Mouse (Mus musculus): Measurements from ENCODE around the gene Tpcn1. TPM values are rescaled to one million over a fixed set of nuclear protein-coding genes. Genes with fewer than 3 reads are reported as not detected.

The Tpcn1 gene
- 40.8 to 46.2 TPM (median 43.3 TPM) in 4 replicates for total RNA-seq (2023; ENCODE audit: inconsistent age)

DNA sequence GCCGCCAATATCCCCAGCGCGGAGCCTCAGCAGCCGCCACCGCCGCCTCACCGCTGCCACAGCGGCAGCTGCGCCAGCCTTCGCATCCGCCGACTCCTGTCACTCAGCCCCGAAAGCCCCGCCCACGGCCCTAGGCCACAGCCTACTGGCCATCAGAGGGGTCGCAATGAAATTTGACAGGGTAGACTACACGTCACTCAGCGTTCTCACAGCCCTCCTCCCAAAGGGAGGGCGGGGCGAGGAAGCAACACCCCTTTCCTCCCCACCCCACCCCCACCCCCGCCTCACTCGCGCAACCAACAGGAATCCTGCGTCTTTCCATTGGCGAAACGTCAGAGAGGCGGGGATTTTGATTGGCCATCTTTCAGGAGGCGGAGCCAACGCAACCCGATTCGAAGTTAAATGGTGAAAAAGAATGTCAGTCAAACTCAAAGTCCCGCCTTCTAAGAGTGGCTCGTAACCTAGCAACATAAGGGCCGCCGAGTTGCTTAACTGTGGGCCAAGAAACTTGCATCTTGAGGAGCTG, at the start of gene Tpcn1, which contains the start of gene Iqcd:
Gene Tpcn1 (minus strand): TSS at position 105 of the 526 bp plus-strand sequence.
Gene Iqcd (plus strand): TSS at position 448 of the 526 bp plus-strand sequence.

DNA sequence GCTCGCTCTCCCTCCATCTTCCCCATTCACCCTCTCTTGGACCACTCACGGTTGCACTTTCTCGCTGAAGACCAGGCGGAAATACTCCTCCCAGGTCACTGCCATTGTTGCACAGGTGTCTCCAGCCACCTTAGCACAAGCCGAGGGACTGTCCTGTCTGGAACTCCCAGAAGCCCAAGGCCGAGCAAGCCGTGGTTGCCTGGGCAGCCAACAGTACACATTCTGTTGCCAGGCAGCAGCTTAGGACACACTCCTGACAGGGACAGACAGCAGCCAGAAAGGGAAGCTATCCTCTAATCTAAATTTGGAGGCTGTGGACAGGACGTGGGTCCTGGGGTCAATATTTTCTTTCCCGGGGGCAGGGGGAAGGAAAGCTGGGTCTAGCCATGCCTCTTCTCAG, 45.7 kb upstream of the Tpcn1 start, which contains the start of gene Cfap73:
Gene Cfap73 (minus strand): TSS at position 105 of the 400 bp plus-strand sequence.

DNA sequence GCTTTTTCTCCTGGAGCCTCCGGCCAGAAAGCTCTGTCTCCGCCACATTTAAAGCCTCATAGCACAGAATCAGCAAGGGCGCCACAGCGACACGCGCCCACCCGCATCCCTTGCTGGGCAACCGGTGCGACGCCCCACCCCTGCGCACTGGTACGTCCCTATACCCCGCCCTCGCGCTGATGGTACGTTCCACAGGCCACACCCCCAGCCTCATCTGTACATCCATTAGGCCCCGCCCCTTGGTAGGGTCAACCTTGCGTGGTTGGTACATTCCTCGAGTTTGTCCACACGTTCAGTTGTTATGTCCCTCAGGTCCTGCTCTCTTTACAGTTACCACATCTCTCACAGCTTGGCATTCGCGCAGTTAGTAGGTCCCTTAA, 24.0 kb upstream of the Tpcn1 start, which contains the start of the genes Rita1 and Ddx54:
Gene Rita1 (minus strand): TSS at position 148 of the 380 bp plus-strand sequence.
Gene Ddx54 (plus strand): TSS at position 298 of the 380 bp plus-strand sequence.

DNA sequence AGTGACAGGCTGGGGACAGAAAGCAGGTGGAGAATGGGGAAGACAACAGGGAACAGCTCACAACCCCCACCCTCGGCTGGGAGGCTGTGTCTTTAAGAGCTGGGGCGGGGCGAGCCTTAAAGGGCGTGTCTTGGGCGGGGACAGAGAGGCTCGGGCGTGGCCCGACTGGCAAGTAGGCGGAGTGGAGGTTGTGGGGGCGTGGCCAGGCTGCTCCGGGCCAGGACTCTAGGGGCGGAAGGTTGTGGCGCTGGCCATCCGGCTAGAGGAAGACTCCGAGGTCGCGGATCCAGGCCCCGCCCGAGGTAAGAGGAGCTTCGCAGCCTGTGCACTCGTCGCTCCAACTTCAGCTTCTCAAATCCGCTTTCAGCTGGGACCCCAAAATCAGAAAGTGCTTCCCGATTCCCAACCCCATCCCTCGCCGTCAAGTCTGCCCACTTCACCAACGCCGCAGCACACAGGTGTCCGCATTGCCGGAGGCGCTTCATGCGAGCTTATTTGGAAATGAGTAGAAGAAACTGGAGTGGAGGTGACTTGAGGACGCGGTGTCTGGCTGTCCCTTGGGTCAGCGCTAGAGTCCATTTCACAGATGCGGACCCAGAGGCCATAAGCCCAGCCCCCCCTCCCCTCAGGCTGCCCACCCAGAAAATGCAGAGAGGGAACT, 77.4 kb downstream of the Tpcn1 start, which contains the start of gene Slc8b1:
Gene Slc8b1 (plus strand): TSS at position 187 of the 661 bp plus-strand sequence.

DNA sequence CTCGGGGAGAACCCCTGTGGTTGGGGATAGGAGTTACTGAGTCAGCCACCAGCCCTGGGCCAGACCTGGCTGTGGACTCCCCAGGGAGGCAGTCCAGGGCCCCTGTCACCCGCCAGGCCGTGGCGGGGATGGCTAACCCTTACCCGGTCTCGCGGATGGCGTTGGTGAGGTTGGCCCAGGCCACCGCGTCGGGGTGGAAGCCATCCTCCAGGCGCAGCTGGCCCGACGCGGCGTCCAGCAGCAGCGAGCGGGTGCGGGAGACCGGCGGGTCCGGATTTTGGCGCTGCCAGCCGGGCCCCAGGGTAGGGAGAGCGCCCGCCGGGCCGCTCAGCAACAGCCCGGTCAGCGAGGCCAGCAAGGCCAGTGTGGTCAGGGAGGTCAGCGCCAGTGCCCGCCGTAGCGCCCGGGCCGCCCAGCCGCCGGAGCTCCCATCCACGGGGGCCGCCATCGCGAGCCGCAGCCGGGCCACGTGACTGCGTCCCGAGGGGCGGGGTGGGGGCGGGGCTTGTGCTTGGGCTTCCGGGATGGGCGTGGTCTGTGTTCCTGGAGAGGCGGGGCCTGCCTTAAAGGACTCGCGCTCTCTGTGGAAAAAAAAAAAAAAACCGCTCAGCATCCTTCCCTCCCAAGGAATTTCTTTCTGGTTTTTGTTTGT, 85.2 kb downstream of the Tpcn1 start, which contains the start of gene Plbd2:
Gene Plbd2 (minus strand): TSS at position 482 of the 652 bp plus-strand sequence.

Other genes starting within 250 kb of the Tpcn1 start
- not detected in 4 replicates for gene Lhx5, start 157.0 kb downstream of the Tpcn1 start, total RNA-seq (2023; ENCODE audit: inconsistent age)
- gene Sdsl, start 115.9 kb downstream of the Tpcn1 start, total RNA-seq (2023; ENCODE audit: inconsistent age), result not detected in 4 replicates
- not detected in 4 replicates for gene Sds, start 112.1 kb downstream of the Tpcn1 start, total RNA-seq (2023; ENCODE audit: inconsistent age)
- 32.0 to 33.9 TPM (median 33.2 TPM) in 4 replicates for gene Plbd2, start 85.0 kb downstream of the Tpcn1 start, total RNA-seq (2023; ENCODE audit: inconsistent age)
- 8.3 to 14.3 TPM (median 12.4 TPM) in 4 replicates for gene Slc8b1, start 77.5 kb downstream of the Tpcn1 start, total RNA-seq (2023; ENCODE audit: inconsistent age)
- 0.54 TPM in 1 of 4 replicates, not detected in the others for gene Iqcd, start 343 bp upstream of the Tpcn1 start, total RNA-seq (2023; ENCODE audit: inconsistent age)
- gene Rita1, start 23.9 kb upstream of the Tpcn1 start, total RNA-seq (2023; ENCODE audit: inconsistent age), result 3.3 to 4.4 TPM (median 4.0 TPM) in 4 replicates
- gene Ddx54, start 24.1 kb upstream of the Tpcn1 start, total RNA-seq (2023; ENCODE audit: inconsistent age), result 169 to 181 TPM (median 174 TPM) in 4 replicates
- gene Cfap73, start 45.6 kb upstream of the Tpcn1 start, total RNA-seq (2023; ENCODE audit: inconsistent age), result not detected in 4 replicates
- 39.5 to 56.3 TPM (median 51.7 TPM) in 4 replicates for gene Rasal1, start 60.1 kb upstream of the Tpcn1 start, total RNA-seq (2023; ENCODE audit: inconsistent age)
- 226 to 261 TPM (median 233 TPM) in 4 replicates for gene Dtx1, start 123.3 kb upstream of the Tpcn1 start, total RNA-seq (2023; ENCODE audit: inconsistent age)
- gene Oas2, start 161.2 kb upstream of the Tpcn1 start, total RNA-seq (2023; ENCODE audit: inconsistent age), result 4.4 to 13.2 TPM (median 6.7 TPM) in 4 replicates
- 2.2 to 5.3 TPM (median 3.0 TPM) in 4 replicates for gene Oas3, start 189.0 kb upstream of the Tpcn1 start, total RNA-seq (2023; ENCODE audit: inconsistent age)
- 0.39 to 0.71 TPM (median 0.48 TPM) in 4 replicates for gene Oas1e, start 206.9 kb upstream of the Tpcn1 start, total RNA-seq (2023; ENCODE audit: inconsistent age)
- gene Oas1c, start 223.8 kb upstream of the Tpcn1 start, total RNA-seq (2023; ENCODE audit: inconsistent age), result 10.8 to 15.9 TPM (median 12.5 TPM) in 4 replicates